Mouse (Mus musculus): ENCODE results near the gene Mthfr.

Mthfr gene

DNA sequence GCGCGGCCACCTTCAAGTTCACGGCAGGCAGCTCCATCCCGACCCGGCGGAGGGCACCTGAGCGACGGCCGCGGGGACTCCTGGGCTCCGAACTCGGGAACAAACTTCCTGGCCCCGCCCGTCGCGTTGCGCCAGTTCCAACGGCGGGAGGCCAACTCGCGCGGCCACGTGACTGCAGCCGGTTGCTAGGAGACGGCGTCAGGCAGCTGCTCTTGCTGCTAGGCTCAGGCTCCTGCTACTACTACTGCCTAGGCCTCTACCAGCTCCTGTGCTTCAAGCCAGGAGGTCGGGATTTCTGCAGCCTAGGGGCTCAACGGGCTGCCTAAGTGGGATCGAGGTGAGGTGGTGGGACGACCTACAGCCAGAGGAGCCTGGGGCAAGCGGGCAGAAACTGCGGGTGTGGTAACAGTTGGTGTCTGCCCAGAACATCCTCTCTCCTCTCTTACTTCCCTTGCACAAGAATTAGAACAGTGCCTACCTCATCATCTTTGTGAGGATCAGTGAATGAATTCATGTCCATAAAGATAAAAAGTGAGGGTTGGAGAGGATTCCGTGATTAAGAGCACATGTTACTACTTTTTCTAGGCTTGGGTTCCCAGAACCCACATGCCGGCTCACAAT is 49.1 kb downstream of the Mthfr start, which contains the start of gene Agtrap:
Agtrap (minus strand) TSS at position 125 of the 621 bp plus-strand sequence.
- DNase-seq (ENCODE audit: extremely low spot score, low spot score) = peak; percentile 92

- DNase-seq (ENCODE audit: extremely low spot score, low spot score) = no peak
These were observed 50.3 kb downstream of the Mthfr start for GRCm38 (mm10) chr4:148089166-148089565.

- no peak for DNase-seq (ENCODE audit: extremely low spot score, low spot score)
These were observed 52.3 kb downstream of the Mthfr start for GRCm38 (mm10) chr4:148091181-148091580.

DNA sequence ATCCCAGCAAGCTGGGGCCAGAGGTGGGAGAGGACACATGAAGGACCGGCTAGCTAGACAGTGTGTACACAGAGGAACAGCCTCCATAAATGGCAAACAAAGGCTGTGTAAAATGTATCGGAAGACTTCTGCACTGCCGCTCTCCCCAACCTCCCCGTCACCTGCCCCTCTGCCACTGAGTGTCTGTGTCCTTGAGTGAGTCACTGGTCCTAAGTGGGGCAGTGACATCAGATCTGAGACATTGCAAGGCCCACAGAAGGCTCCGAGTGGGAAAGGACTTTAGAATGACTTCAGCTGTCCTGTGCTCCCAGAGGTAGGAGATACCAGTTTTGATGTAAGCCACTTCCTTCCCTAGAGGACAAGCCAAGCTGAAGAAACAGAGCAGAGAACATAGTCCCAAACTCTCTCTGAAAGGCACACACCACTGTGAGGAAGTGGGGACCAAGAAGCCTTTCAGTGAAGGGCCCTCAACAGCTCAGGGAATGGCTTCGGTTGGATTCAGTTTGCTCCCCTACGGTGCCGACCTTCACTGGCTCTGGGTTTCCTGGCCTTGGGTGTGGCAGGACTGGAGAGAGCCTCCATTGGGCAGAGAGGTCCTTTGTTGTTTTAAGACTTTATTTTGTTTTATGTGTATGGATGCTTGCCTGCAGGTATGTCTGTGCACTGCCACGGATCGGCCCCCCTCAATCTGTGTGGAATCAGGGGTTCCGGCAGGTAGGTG is 53.8 kb downstream of the Mthfr start:
- DNase-seq (ENCODE audit: extremely low spot score, low spot score) = no peak

- no peak for DNase-seq (ENCODE audit: extremely low spot score, low spot score)
These were observed 55.3 kb downstream of the Mthfr start for GRCm38 (mm10) chr4:148094161-148094560.

DNA sequence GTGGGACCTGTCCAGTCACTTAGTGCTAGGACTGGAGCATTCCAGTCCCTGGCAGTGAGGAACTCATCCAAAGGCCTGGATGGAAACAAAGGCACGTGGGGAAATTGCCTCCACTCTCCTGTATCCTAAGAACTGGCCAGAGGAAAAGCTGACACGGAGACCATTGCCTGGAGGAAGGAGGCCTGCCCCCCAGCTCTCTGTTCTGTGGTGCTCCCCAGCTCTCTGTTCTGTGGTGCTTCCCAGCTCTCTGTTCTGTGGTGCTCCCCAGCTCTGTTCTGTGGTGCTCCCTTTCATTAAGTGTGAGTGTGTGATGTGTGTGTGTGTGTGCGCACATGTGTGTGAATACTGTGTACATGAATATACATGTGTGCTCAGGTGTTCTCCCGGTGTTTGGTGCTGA is 56.2 kb downstream of the Mthfr start:
- DNase-seq (ENCODE audit: extremely low spot score, low spot score) = no peak

DNA sequence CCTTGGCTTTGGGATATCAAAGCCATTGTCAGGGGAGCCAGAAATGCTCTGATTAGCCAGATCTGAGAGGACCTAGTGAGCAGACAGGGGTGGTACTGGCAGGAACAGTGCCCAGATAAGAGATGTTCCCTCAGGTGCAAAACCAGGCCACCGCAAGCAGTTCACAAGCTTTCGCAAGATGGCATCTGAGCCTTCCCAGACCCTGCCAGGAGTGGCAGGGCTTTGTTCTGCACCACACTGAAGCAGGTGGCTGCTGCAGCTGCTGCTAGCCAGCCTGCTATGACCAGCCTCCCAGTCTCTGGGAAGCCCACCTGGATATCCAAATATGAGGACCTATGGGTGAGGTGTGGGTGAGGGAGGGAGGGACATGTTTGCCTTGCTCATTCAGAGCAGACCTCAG is 59.1 kb downstream of the Mthfr start:
- DNase-seq (ENCODE audit: extremely low spot score, low spot score) = no peak

DNA sequence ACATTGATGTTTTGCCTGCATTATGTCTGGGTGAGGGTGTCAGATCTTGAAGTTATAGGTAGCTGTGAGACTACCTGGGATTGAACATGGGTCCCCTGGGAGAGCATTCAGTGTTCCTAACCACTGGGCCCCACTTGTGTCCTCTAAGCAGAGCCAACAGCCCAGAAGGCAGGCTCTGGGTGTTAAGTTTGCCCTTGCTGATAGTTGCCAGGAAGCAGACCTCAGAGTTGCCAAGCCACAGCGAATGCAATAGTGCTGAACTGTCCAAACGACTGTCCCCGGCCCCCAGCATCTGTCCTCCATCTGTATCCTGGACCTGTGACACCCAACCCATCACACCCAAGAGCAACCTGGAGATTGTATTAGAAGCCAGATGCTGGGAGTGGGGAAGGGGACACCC is 59.8 kb downstream of the Mthfr start:
- no peak for DNase-seq (ENCODE audit: extremely low spot score, low spot score)

GRCm38 (mm10) chr4:148101801-148102527 is 63.1 kb downstream of the Mthfr start:
- DNase-seq (ENCODE audit: extremely low spot score, low spot score) = peak; percentile 69

GRCm38 (mm10) chr4:148104146-148104545 is 65.3 kb downstream of the Mthfr start:
- DNase-seq (ENCODE audit: extremely low spot score, low spot score) = no peak

DNA sequence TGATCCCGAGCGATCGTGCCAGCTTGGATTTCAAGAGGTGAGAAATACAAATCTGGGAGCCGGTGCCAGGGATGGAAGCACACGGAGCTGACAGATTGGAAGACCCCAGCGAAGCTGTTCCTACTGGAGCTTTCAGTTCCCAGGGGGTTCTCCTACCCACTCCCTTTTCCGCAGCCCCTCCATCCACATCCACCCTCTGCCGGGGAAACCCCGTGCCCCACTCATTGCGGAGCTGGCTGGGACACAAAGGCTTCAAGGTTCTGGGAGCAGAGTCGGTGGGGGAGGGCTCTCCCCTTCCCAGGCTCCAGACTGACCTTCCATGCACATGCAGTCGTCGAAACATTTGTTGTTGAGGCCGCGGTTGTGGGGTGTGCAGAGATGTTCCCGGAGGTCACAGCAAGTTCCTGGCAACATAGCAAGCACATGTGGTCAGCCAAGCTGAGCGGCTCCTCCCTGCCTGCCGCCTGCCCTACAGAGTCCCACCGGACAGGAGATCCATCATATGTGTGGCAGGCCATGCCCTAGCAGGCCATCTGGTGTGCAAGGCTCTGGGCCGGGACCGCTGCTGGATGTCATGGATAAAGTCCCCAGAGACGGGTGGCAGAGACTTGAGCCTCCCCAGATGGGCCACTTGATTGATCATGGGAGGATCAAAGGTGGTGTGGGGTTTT is 68.9 kb downstream of the Mthfr start:
- DNase-seq (ENCODE audit: extremely low spot score, low spot score) = peak; percentile 73

DNA sequence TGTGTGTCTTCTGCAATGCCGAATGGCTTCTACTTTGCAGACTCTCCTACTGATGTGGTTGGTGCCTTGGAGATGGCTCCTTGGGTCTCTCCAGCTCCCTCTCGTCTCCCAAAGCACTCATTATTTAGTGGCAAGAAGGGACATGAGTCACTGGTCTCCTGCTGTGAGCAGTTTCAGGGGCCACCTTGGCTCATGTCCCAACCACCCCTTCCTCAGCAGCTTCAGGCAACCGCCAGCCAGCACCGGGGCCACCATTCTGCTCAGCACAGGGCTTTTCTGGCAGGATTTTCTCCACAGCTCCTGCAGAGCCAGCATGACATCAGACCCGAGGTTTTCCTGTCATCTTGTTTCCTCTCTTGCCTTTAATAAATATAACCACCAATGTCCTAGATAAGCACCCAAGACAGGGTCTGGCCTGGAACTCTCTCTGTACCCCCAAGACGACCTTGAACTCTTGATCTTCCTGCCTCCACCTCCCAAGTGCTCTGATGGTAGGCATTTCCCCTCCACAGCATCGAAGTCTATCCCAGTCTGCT is 69.8 kb downstream of the Mthfr start:
- no peak for DNase-seq (ENCODE audit: extremely low spot score, low spot score)
